Mouse (Mus musculus): ENCODE data around the gene Ikzf1. TPM values are rescaled to one million over a fixed set of nuclear protein-coding genes. Genes with fewer than 3 reads are reported as not detected.

Gene Ikzf1
- total and polyA plus RNA-seq, 2 experiments from 2014 or later = 0.91 to 4.0 TPM

GRCm38 (mm10) chr11:11709311-11709710 lies 24.5 kb downstream of the Ikzf1 start:
- Histone ChIP-seq H3K36me3 (ENCODE audit: insufficient read depth, low read length) (no peaks in the 10 kb centered on the region), H3K27me3 (ENCODE audit: insufficient read depth, low read length) (no peaks in the 10 kb centered on the region), H3K9ac (replicated peaks; ENCODE audit: low read length) (no peak overlapping the region), H3K27ac (no peak overlapping the region), H3K4me1 (ENCODE audit: insufficient read depth, low read length) (no peaks in the 10 kb centered on the region), H3K9me3 (ENCODE audit: low read length) (no peaks in the 10 kb centered on the region), H3K4me2 (ENCODE audit: low read depth, low read length) (no peak overlapping the region), H3K4me3 (ENCODE audit: low read length) (no peak overlapping the region)
- ATAC-seq (no peak), DNase-seq (ENCODE audit: low spot score) (no peak)
- 87% methylated on average over 6 of the region's 6 CpGs for WGBS
- no peak for TF ChIP-seq CTCF (IDR thresholded peaks at IDR 0.05; ENCODE audit: low read depth)

GRCm38 (mm10) chr11:11710718-11711117 lies 25.9 kb downstream of the Ikzf1 start:
- DNase-seq (ENCODE audit: low spot score) (no peak), ATAC-seq (no peak)
- no peaks in the 10 kb centered on the region for H3K4me1 ChIP-seq (ENCODE audit: insufficient read depth, low read length)
- no peak overlapping the region for H3K4me3 ChIP-seq (ENCODE audit: low read length)
- TF ChIP-seq CTCF (IDR thresholded peaks at IDR 0.05; ENCODE audit: low read depth) = no peak
- no peak overlapping the region for H3K9ac ChIP-seq (replicated peaks; ENCODE audit: low read length)
- H3K27me3 ChIP-seq (ENCODE audit: insufficient read depth, low read length) = no peaks in the 10 kb centered on the region
- no peak overlapping the region for H3K27ac ChIP-seq
- no peaks in the 10 kb centered on the region for H3K9me3 ChIP-seq (ENCODE audit: low read length)
- no peak overlapping the region for H3K4me2 ChIP-seq (ENCODE audit: low read depth, low read length)
- no peaks in the 10 kb centered on the region for H3K36me3 ChIP-seq (ENCODE audit: insufficient read depth, low read length)

DNA sequence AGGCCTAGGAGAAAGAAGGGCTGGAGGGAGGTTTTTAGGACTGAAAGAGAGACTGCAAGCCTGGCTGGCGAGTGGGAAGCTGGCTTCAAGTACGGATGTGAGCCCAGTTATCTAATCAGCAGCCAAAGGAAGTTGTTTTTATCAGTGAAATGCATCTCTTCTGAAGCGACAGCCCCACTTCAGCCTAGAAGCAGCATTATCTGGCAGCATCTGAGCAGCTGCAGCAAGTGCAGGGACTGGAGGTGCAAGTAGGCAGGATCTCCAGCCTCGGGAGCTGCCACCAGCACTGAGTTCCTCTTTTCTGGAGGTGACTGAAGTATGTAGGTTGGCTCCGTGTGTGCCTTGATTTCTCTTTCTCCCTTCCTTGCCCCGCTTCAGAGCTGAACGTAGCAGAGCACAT lies 26.9 kb downstream of the Ikzf1 start:
- no peaks in the 10 kb centered on the region for H3K27me3 ChIP-seq (ENCODE audit: insufficient read depth, low read length)
- H3K4me2 ChIP-seq (ENCODE audit: low read depth, low read length) = no peak overlapping the region
- 81% methylated on average over 7 of the region's 7 CpGs for WGBS
- ATAC-seq (no peak), DNase-seq (ENCODE audit: low spot score) (no peak)
- no peaks in the 10 kb centered on the region for H3K4me1 ChIP-seq (ENCODE audit: insufficient read depth, low read length)
- no peaks in the 10 kb centered on the region for H3K9me3 ChIP-seq (ENCODE audit: low read length)
- no peaks in the 10 kb centered on the region for H3K36me3 ChIP-seq (ENCODE audit: insufficient read depth, low read length)
- no peak for TF ChIP-seq CTCF (IDR thresholded peaks at IDR 0.05; ENCODE audit: low read depth)
- no peak overlapping the region for H3K4me3 ChIP-seq (ENCODE audit: low read length)
- no peak overlapping the region for H3K9ac ChIP-seq (replicated peaks; ENCODE audit: low read length)
- H3K27ac ChIP-seq = no peak overlapping the region

DNA sequence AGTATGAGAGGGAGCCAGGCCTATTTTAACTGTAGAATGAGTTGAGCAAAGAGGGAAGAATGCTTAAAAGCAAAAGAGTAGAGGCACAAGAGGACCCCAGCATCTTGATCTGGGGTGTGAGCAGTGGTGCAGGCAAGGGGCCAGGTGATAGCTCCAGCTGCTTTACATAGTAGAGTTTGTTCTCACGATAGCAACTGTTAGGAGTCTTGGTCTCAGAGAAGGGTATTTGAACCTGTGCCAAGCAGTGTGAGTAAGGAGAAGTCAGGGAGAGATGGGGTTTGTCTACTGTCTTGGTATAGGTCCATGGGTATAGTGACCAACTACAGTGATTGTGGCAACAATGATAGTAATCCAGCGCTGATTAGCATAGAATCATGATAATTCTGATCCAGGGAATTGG lies 29.9 kb downstream of the Ikzf1 start:
- no peak overlapping the region for H3K9ac ChIP-seq (replicated peaks; ENCODE audit: low read length)
- no peaks in the 10 kb centered on the region for H3K9me3 ChIP-seq (ENCODE audit: low read length)
- H3K4me1 ChIP-seq (ENCODE audit: insufficient read depth, low read length) = no peaks in the 10 kb centered on the region
- DNase-seq (ENCODE audit: low spot score) = no peak
- no peaks in the 10 kb centered on the region for H3K36me3 ChIP-seq (ENCODE audit: insufficient read depth, low read length)
- H3K27me3 ChIP-seq (ENCODE audit: insufficient read depth, low read length) = no peaks in the 10 kb centered on the region
- whole genome bisulfite sequencing = 69% methylated on average over 2 of the region's 2 CpGs
- no peak overlapping the region for H3K4me2 ChIP-seq (ENCODE audit: low read depth, low read length)
- no peak overlapping the region for H3K27ac ChIP-seq
- H3K4me3 ChIP-seq (ENCODE audit: low read length) = no peak overlapping the region
- no peak for TF ChIP-seq CTCF (IDR thresholded peaks at IDR 0.05; ENCODE audit: low read depth)
- ATAC-seq = no peak

DNA sequence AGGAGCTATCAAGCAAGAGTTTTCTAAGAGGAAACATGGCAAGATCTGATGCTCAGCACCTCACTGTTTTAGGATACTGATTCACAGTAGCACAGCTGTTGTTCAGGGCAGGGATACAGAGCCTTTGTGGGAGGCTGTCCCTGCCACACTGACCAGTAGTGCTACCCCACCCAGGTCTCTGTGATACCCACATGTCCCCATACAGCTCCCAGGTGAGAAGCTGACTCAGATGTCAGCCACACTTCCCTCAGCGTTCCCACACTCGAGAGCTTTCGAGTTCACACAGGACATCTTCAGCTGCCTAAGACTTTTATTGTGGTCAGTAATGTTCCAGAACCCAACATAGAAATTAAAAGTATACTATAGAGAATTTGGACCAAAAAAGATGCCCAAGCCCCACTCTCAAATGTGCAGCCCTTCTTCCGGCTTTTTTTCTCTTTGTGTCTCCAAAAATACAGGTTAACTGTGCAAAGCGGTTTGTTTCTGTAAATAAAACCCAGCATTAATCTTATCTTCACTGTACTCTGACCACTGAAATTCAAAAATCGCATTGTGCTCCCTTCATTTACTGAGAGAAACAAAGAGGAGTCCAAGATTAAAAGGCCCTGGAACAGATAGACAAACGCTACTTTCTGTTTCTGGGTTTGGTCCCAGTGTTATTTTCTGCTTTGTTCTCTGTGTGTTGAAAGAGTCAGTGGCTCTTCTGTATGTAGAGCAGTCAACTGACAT lies 31.3 kb downstream of the Ikzf1 start:
- DNase-seq (ENCODE audit: low spot score) = no peak
- 85% methylated on average over 7 of the region's 7 CpGs for WGBS
- no peaks in the 10 kb centered on the region for H3K36me3 ChIP-seq (ENCODE audit: insufficient read depth, low read length)
- no peak overlapping the region for H3K4me2 ChIP-seq (ENCODE audit: low read depth, low read length)
- no peak overlapping the region for H3K9ac ChIP-seq (replicated peaks; ENCODE audit: low read length)
- TF ChIP-seq CTCF (IDR thresholded peaks at IDR 0.05; ENCODE audit: low read depth) = no peak
- H3K27ac ChIP-seq = no peak overlapping the region
- H3K9me3 ChIP-seq (ENCODE audit: low read length) = no peaks in the 10 kb centered on the region
- ATAC-seq = no peak
- no peaks in the 10 kb centered on the region for H3K27me3 ChIP-seq (ENCODE audit: insufficient read depth, low read length)
- no peak overlapping the region for H3K4me3 ChIP-seq (ENCODE audit: low read length)
- no peaks in the 10 kb centered on the region for H3K4me1 ChIP-seq (ENCODE audit: insufficient read depth, low read length)

- no peak overlapping the region for H3K4me2 ChIP-seq (ENCODE audit: low read depth, low read length)
- 76% methylated on average over 2 of the region's 2 CpGs for WGBS
Observed at GRCm38 (mm10) chr11:11716692-11717037, 31.9 kb downstream of the Ikzf1 start.

DNA sequence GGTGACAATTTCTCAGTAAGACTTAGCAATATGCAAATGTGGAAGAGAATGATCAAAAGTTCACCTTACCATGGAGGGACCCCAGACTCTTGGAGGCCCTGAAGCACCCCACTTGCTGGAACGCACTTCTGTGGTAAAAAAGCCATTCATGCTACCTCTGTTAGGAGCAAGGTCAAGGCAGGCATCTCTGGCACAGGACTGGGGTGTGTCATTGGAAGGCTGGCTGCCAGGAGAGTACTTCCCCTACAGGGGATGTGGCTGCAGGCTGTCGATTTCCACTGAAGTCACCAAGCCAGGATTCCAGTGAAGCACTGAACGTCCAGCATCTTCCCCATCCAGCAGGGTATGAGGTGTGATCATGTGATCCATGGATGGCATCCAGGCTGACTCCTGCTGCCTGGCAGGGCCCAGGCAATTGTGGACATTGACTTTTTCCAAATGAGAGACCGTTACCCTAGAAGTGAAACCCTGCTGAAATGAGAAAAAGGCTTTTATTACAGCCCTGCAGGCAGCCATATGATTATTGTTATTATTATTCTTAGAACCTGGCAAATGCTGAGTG lies 32.9 kb downstream of the Ikzf1 start:
- Histone ChIP-seq H3K27me3 (ENCODE audit: insufficient read depth, low read length) (no peaks in the 10 kb centered on the region), H3K4me3 (ENCODE audit: low read length) (no peak overlapping the region), H3K4me1 (ENCODE audit: insufficient read depth, low read length) (no peaks in the 10 kb centered on the region), H3K9me3 (ENCODE audit: low read length) (no peaks in the 10 kb centered on the region), H3K4me2 (ENCODE audit: low read depth, low read length) (no peak overlapping the region), H3K9ac (replicated peaks; ENCODE audit: low read length) (no peak overlapping the region), H3K36me3 (ENCODE audit: insufficient read depth, low read length) (no peaks in the 10 kb centered on the region), H3K27ac (no peak overlapping the region)
- DNase-seq (ENCODE audit: low spot score) (no peak), ATAC-seq (0 out of 2 replicates have a peak, but pooled peaks have one; percentile 29)
- TF ChIP-seq CTCF (IDR thresholded peaks at IDR 0.05; ENCODE audit: low read depth) = no peak
- WGBS = 59% methylated on average over 4 of the region's 4 CpGs

More at GRCm38 (mm10) chr11:11716692-11717037, 31.9 kb downstream of the Ikzf1 start:
- Histone ChIP-seq H3K9ac (replicated peaks; ENCODE audit: low read length) (no peak overlapping the region), H3K27ac (no peak overlapping the region), H3K27me3 (ENCODE audit: insufficient read depth, low read length) (no peaks in the 10 kb centered on the region), H3K4me1 (ENCODE audit: insufficient read depth, low read length) (no peaks in the 10 kb centered on the region), H3K36me3 (ENCODE audit: insufficient read depth, low read length) (no peaks in the 10 kb centered on the region), H3K4me3 (ENCODE audit: low read length) (no peak overlapping the region), H3K9me3 (ENCODE audit: low read length) (no peaks in the 10 kb centered on the region)
- TF ChIP-seq CTCF (IDR thresholded peaks at IDR 0.05; ENCODE audit: low read depth) = no peak
- ATAC-seq (no peak), DNase-seq (ENCODE audit: low spot score) (no peak)

Measured in hindbrain, postnatal 0 days (tissue).